Mouse (Mus musculus) bone marrow macrophage, adult 2 months (primary cell): Measurements from ENCODE around the gene Slco1a4. TPM values are rescaled to one million over a fixed set of nuclear protein-coding genes. Genes with fewer than 3 reads are reported as not detected.
"Not testable (repeated sequence)": the region's sequence is repeated elsewhere in the genome, so short reads cannot be mapped to it uniquely, and the experiment has no call there.

Experiments
- H3K27ac ChIP-seq: 2 replicates; pipeline ENCODE4 v1.5.1; 2012; ENCODE audit warnings: low read depth, low read length; ENCODE audit not compliant: insufficient read depth
- H3K4me1 ChIP-seq: 2 replicates; pipeline ENCODE4 v1.6.1; 2012; ENCODE audit warnings: low read length; ENCODE audit not compliant: control insufficient read depth, insufficient read depth
- H3K4me3 ChIP-seq: 2 replicates; pipeline ENCODE4 v1.5.1; 2012; ENCODE audit warnings: mild to moderate bottlenecking, low read length, moderate library complexity; ENCODE audit not compliant: insufficient read depth
- CTCF ChIP-seq: IDR thresholded peaks from 2 replicates; pipeline ENCODE4 v1.5.1; 2012; ENCODE audit warnings: low read depth, mild to moderate bottlenecking, low read length, moderate library complexity
- POLR2A ChIP-seq: IDR thresholded peaks from 2 replicates; pipeline ENCODE4 v1.6.1; 2012; ENCODE audit warnings: mild to moderate bottlenecking, low read depth, low read length, borderline replicate concordance
- polyA plus RNA-seq: library from polyadenylated mRNA; stranded (reverse); fragments of >200 nt; gene quantifications from 2 replicates; pipeline ENCODE4 v1.2.4, GENCODE M21; 2012; ENCODE audit not compliant: missing spikeins, insufficient read depth, insufficient read length

The Slco1a4 gene
- polyA plus RNA-seq: not detected in 2 replicates

DNA sequence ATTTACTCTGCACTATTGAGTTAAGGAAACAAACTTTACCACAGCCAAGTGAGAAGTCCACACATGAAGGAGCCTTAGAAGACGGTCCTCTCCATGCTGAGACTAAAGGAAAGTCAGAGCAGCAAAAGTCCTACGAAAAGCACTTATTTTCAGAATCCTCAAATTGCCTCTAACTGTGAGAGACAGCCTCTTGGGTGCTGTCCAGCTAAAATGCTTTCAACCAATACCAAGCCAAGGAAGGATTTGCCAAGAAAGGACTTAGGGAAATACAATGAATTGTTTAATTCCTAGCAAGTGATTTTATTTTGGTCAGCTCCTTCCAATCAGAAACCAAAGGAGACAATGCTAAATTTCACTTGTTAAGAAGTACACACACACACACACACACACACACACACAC lies at the start of gene Slco1a4:
TSS of gene Slco1a4 (minus strand) at position 115 of the 400 bp plus-strand sequence.
- no peak within 1 kb of the TSS for H3K4me3 ChIP-seq
- no peak within 1 kb of the TSS for H3K27ac ChIP-seq
- no peaks in the 10 kb centered on the region for H3K4me1 ChIP-seq
- no peak for TF ChIP-seq POLR2A
- no peak for TF ChIP-seq CTCF

- no peak overlapping the region for H3K4me3 ChIP-seq
- no peak for TF ChIP-seq CTCF
- TF ChIP-seq POLR2A: no peak
Measured at GRCm38 (mm10) chr6:141898197-141898596, 42.2 kb upstream of the Slco1a4 start.

DNA sequence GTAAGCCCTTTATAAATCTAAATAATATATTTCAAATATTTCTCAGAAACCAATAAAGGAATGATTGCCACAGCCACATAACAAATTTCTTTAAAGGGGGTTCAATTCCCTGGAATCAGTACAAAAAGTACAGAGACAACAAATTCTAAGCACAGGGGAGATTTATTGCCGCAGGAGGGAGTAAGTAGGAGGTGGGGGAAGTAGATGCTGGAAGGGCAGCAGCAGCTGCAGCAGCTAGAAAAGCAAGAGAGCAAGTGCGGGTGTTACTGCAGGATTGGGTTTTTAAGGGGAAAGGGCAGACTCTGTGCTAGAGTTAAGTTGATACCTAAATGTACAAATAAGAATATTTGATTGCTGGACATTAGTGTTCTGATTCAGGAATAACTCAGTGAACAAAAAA lies 33.7 kb upstream of the Slco1a4 start:
- Histone ChIP-seq H3K27ac (no peak overlapping the region), H3K4me1 (no peaks in the 10 kb centered on the region), H3K4me3 (no peak overlapping the region)
- no peak for TF ChIP-seq CTCF
- no peak for TF ChIP-seq POLR2A

More at GRCm38 (mm10) chr6:141898197-141898596, 42.2 kb upstream of the Slco1a4 start:
- no peaks in the 10 kb centered on the region for H3K4me1 ChIP-seq
- H3K27ac ChIP-seq: no peak overlapping the region

DNA sequence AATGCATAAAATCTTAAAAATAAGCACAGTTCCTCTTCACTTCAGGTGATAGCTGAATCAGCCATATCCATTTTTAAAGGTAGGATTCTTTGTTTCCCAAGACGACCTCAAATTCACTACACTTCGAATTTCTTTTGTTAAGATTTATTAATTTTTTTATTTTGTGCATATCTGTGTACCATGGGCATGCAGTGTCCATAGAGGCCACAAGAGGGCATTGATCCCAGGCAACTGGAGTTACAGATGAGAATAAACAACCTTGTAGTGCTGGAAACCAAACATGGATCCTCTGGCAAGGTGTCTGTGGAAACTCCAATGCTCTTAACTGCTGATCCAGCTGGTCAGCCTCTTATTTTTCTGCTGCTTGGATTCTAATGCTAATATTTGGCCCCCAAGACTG lies 32.2 kb upstream of the Slco1a4 start:
- Histone ChIP-seq H3K4me1 (no peaks in the 10 kb centered on the region), H3K27ac (no peak overlapping the region), H3K4me3 (no peak overlapping the region)
- no peak for TF ChIP-seq POLR2A
- no peak for TF ChIP-seq CTCF

DNA sequence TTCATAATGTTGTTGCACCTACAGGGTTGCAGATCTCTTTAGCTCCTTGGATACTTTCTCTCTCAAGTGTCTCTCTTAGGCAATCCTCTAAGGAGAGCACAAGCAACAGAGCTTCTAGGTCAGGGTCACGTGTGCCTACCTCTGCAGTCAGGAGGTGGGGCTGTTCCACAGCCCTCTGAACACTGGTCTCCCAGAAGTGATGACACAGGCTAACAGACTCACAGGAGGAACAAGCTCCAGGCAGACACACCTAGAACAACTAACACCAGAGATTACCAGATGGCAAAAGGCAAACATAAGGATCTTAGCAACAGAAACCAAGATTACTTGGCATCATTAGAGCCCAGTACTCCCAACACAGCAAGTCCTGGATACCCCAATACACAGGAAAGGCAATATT lies 26.6 kb upstream of the Slco1a4 start:
- TF ChIP-seq CTCF (no peak), POLR2A (no peak)
- Histone ChIP-seq H3K4me1 (no peaks in the 10 kb centered on the region), H3K27ac (no peak overlapping the region)

GRCm38 (mm10) chr6:141875742-141876141 lies 19.7 kb upstream of the Slco1a4 start:
- not testable (repeated sequence) for H3K27ac ChIP-seq, H3K4me3 ChIP-seq, H3K4me1 ChIP-seq

More for the DNA sequence above, 26.6 kb upstream of the Slco1a4 start:
- H3K4me3 ChIP-seq: no peak overlapping the region

- TF ChIP-seq POLR2A: no peak
- TF ChIP-seq CTCF: no peak
- H3K27ac ChIP-seq: no peak overlapping the region
- H3K4me1 ChIP-seq: no peaks in the 10 kb centered on the region
- no peak overlapping the region for H3K4me3 ChIP-seq
Measured at GRCm38 (mm10) chr6:141871711-141872110, 15.7 kb upstream of the Slco1a4 start.

DNA sequence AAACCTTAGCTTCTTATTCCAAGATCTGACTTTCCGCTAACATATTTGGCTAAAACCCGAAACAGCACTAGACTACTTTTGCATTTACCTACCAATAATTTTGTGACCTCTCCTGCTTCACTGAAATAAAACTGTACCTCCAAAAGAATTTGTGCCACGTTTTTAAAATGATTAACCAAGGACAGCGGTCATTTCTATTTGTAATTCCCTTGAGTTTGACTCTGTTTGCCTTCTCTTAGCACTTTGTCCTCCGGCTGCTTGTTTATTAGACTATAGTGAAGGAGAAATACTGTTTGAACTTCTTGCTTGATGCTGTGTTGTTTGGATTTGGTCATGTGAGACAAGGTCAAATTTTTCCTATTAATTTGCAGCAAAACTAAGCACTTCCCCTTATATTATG lies 12.7 kb upstream of the Slco1a4 start:
- H3K4me1 ChIP-seq: no peaks in the 10 kb centered on the region
- TF ChIP-seq POLR2A: no peak
- no peak for TF ChIP-seq CTCF
- no peak overlapping the region for H3K4me3 ChIP-seq
- no peak overlapping the region for H3K27ac ChIP-seq

DNA sequence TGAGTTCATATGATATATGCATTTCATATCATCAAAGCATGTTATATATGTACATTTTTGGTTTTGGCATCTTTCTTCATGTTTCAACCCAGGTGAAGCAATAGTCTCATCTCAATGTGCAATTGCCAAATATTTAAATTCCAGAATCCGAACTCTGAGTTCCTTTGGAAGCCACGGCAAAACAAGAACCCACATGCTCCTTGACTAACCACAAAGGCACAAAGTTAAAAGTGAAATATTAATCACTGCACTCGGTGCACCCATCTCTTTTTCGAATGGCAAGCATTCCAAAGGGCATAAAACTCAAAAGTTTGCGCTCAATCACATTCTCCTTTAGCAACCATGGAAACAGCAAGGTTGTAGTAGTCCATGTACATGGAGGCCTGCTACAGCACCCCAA lies 10.0 kb upstream of the Slco1a4 start:
- Histone ChIP-seq H3K4me3 (no peak overlapping the region), H3K27ac (no peak overlapping the region), H3K4me1 (no peaks in the 10 kb centered on the region)
- no peak for TF ChIP-seq POLR2A

GRCm38 (mm10) chr6:141857735-141858531 lies 1.9 kb upstream of the Slco1a4 start:
- no peak overlapping the region for H3K27ac ChIP-seq
- TF ChIP-seq POLR2A: no peak
- TF ChIP-seq CTCF: no peak
- no peaks in the 10 kb centered on the region for H3K4me1 ChIP-seq
- H3K4me3 ChIP-seq: no peak overlapping the region
